Mouse (Mus musculus): ENCODE measurements around the gene Prrx1.

Prrx1 gene

DNA sequence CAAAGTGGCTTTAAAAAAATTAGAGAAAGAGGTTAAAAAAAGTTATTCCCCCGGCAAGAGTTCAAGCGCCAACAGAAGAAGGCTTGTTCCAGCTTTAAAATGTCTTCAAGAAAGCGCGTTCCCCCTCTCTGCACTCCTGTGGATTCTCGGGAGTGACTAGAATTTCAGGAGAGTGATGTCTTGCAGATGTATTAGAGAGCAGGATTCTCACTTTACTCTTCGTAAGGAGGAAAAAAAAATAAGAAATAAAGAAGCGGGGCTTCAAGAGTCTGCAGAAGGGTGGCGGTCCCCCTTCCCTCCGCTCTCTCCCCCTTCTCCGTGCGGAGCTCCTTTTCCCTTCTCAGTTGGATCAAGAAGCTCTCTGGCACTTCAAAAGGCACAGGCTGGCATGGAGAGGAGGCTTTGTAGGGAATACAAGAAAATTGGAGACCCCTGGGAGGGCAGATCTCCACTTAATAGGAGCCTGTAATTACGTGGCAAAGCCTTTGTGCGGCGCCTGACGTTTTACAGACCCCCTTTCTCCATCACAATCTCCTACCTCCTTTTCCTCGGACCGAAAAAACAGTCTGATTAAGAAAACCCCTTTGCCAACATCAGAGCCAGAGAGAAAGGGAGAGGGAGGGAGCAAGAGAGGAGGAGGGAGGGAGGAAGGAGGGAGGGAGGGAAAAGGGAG, at the start of gene Prrx1:
Prrx1 (minus strand) TSS at position 610 of the 673 bp plus-strand sequence.
- DNase-seq (ENCODE audit: low spot score): no peak

DNA sequence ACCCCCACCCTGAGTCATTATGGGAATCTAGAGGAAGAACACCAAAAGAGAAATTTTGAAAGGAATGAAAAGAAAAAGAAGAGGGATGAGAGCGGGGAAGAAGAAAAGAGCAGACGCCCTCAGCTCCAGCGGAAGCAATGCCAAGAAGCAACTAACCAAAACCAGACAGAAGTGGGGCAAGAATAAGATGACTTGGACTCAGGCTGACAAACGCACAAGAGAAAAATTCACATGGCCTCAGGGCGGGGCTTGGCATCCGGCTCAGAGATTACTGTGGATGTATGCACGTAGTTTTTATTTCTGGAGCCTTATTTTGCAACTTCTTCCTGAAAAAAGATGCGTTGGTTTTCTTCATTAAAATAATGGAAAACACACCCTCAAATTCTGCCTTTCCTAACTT, 48.7 kb upstream of the Prrx1 start:
- DNase-seq (ENCODE audit: low spot score): no peak

- DNase-seq (ENCODE audit: low spot score): no peak
These were observed 47.9 kb upstream of the Prrx1 start for GRCm38 (mm10) chr1:163361376-163361775.

DNA sequence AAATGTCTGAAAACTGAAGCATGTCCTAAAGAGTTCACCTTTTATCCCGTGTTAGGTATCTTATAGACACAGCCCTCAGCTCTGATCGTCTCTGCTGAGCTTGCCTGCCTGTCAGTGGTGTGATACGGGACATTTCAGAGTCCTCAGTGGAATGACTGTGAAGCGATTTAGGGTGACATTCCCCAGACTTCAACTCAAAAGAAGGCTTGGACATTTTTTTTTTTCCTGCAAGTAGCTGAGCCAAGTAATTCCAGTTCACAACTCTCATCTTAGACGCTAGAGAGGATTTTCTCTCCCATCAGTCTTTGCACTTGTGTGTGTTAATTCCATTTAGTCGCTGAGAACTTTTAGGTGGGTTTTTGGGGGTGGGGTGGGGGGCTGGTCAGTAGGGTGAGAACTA, 47.3 kb upstream of the Prrx1 start:
- DNase-seq (ENCODE audit: low spot score): no peak

DNA sequence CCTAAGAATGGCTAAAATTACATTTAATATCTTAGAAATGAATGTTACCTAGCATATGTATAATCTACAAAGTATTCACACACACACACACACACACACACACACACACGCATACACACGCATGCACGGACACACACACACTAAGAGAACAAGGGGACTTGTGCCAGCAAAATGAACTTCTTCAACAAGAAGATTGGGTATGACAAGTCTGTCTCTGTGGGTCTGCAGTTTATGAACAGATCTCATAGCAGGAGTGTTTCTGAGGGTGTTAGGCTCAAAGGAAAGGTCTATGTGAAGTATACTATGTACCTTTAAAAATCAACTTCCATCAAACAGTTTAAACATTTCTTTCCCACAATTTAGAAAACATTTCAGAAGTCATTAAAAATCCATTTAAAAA, 46.0 kb upstream of the Prrx1 start:
- DNase-seq (ENCODE audit: low spot score): no peak

DNA sequence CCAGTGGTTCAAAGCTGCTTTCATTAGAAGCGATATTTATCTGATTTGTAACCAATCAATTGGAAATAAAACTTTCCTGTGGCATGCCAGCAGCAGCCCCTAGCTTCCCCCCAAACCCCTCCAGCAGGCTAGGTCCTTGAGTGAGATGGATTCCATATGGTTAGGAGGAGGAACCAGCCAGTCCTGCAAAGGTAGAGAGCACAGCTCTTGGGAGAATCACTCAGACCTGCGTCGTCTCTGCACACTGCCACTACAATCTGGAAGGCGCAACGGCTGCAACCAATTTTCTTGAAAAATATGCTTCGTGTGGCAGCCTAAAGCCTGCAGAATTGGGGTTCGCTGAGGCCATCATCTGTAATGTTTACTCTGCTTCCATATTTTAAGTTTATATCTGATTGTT, 44.7 kb upstream of the Prrx1 start:
- no peak for DNase-seq (ENCODE audit: low spot score)

DNA sequence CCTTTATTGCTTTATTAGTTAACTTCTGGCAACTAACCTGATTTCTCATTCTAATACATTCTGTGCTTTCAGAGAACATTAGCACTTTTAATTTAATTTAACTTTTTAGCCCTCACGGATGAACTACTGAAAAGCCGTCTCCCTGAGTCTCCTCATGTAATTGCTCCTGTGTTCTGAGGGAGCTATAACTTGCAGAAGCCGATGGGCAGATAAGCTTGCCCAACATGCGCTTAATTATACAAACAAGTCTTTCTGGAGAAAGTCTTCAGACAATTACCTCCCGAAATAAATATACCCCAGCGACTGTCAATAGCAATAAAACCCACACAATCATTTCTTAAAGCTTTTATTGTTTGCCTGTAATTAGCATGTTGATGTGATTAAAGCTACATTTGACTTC, 44.2 kb upstream of the Prrx1 start:
- no peak for DNase-seq (ENCODE audit: low spot score)

GRCm38 (mm10) chr1:163356167-163356566, 42.7 kb upstream of the Prrx1 start:
- no peak for DNase-seq (ENCODE audit: low spot score)

DNA sequence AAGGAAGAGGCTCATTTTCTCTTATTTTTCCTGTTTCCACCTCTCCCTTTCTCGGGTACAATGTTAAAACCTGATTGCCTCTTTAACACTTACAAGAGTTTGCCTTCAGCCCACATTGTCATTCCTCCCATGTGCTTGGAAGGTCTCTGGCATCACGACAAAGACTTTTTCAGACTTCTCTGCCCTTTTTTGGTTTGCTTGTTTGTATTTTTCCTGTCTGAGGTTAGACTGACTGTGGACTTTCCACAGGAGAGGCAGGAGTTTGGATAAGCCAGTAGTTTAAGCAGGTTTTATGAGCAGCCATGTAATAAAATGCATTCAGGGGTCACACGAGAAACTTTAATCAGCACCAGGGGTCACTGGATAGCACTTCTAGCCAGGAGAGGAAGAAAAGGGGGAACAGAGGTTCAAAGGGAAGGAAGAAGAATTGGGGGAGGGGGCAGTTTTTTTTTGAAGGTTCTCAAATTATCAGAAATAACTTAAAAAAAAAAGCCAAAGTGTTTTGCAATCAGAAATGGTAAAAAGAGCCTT, 42.2 kb upstream of the Prrx1 start:
- DNase-seq (ENCODE audit: low spot score): no peak

DNA sequence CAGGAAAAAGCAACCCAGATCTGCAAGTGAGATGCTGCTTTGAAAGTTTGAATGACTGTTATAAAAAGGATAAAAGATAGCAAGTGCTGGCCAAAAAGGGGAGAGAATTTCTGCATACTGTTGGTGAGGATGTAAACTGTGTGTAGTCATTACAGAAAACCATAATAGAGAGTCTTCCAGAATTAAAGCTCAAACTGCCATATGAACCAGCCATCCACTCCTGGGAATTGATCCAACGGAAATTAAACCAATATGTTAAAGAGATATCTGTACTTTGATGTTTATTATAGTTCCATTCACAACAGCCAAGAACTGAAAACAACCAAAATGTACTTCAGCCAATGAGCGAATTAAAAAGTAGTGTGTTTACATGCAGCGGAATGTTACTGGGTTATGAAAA, 37.5 kb upstream of the Prrx1 start:
- no peak for DNase-seq (ENCODE audit: low spot score)

DNA sequence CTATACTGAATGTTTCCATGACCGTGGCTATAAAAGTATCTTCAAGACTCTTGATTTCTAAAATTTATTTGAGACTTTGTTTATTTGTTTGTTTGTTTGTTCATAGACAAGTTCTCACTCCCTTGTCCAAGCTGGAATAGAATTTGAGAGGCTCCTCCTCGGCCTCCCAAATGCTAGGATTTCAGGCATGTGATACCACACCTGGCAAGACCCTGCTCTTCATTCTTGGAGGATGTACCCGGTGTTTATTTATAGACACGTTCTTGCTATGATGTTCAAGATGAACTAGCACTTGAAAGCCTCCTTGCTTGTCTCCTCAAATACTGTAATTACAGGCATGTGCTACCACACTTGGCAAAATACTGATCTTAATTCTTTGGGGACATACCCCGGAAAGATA, 32.0 kb upstream of the Prrx1 start:
- no peak for DNase-seq (ENCODE audit: low spot score)

GRCm38 (mm10) chr1:163344931-163345330, 31.4 kb upstream of the Prrx1 start:
- no peak for DNase-seq (ENCODE audit: low spot score)

GRCm38 (mm10) chr1:163339219-163339561, 25.7 kb upstream of the Prrx1 start:
- DNase-seq (ENCODE audit: low spot score): no peak

- DNase-seq (ENCODE audit: low spot score): no peak
These were observed 25.2 kb upstream of the Prrx1 start for GRCm38 (mm10) chr1:163338525-163339218.

- DNase-seq (ENCODE audit: low spot score): no peak
These were observed 24.3 kb upstream of the Prrx1 start for GRCm38 (mm10) chr1:163337821-163338220.

- DNase-seq (ENCODE audit: low spot score): no peak
These were observed 13.8 kb upstream of the Prrx1 start for GRCm38 (mm10) chr1:163327279-163327678.

GRCm38 (mm10) chr1:163319669-163320571, 6.4 kb upstream of the Prrx1 start:
- no peak for DNase-seq (ENCODE audit: low spot score)

DNA sequence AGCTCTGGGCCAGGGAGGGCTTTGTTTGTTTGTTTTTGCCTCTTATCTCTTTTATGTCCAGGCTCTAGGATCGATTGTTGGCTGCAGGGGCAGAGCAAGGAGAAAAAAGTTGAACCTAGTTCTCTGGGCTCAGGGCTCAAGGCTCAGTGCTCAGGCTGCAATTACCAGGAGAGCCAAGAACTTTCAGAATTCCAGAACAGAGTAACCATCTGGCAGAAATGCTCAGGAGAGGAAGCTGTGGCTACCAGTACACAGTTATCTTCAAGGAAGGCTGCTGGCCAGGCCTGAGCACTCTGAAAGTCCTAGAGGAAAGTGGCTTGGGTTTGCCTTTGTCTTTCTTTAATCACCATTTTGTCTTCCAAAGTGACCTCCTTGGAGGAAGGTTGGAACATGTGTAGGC, 3.4 kb upstream of the Prrx1 start:
- no peak for DNase-seq (ENCODE audit: low spot score)

DNA sequence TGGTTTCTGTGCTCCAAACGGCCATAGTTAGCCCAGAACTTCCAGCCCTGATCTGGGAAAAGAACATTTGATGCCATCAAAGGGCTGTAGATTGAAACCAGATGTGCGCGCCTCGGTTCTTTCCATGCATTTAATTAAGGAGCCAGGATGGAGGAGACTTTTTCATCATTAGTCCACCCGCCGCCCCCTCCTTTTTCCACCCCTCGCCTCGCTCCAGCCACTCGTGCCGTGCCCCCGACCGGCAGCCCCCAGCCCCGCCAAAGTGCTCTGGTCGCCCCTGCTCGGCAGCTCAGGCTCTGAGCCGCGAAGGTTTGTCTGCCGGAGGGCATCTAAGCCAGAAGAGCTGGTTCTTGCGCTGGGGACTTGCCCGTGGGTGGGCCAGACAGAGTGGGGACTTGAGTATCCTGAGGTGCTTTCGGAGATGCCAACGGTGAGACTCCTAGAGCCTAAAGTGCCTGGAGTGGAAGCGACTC, 1.4 kb upstream of the Prrx1 start:
- no peak for DNase-seq (ENCODE audit: low spot score)

- DNase-seq (ENCODE audit: low spot score): no peak
These were observed 613 bp upstream of the Prrx1 start for GRCm38 (mm10) chr1:163313921-163314725.

Measured in ovary, adult 18-20 months (tissue).